Mouse (Mus musculus): ENCODE data around the gene Taco1. TPM values are rescaled to one million over a fixed set of nuclear protein-coding genes. Genes with fewer than 3 reads are reported as not detected.

Gene Taco1
- polyA plus RNA-seq, 1 experiment from 2014 or later: 9.2 TPM

GRCm38 (mm10) chr11:106044349-106044748, 21.5 kb upstream of the Taco1 start:
- Histone ChIP-seq H3K4me3 (no peak overlapping the region), H3K27me3 (no peaks in the 10 kb centered on the region), H3K36me3 (peaks cover 28% of the 10 kb centered on the region), H3K4me2 (replicated peaks) (no peak overlapping the region), H3K27ac (no peak overlapping the region), H3K9ac (no peak overlapping the region), H3K4me1 (peaks cover 3% of the 10 kb centered on the region; the same call in 1 of the 2 replicates), H3K9me3 (replicated peaks) (no peaks in the 10 kb centered on the region)
- no peak for ATAC-seq (ENCODE audit: low FRiP score)

DNA sequence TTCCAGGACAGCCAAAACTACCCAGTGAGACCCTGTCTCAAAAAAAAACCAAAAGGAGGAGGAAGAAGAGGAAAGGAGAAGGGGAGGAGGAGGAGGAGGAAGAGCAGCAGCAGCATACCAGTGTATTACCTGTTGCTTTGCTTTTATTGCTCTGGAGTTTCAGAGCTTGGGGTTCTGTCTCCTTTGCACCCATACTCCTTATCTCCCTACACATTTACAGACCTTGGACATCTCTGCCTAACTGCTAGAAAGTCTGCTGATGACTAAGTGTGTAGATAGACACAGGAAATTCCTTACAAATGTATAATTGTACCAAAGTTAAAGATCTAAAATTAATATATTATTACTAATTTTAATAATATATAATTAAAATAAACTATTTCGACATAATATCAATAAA, 20.6 kb upstream of the Taco1 start:
- WGBS: 93% methylated on average over 1 of the region's 1 CpGs

GRCm38 (mm10) chr11:106045780-106046179, 20.1 kb upstream of the Taco1 start:
- peaks cover 39% of the 10 kb centered on the region for H3K36me3 ChIP-seq
- no peak for ATAC-seq (ENCODE audit: low FRiP score)
- H3K27ac ChIP-seq: no peak overlapping the region
- no peak overlapping the region for H3K4me3 ChIP-seq
- no peaks in the 10 kb centered on the region for H3K27me3 ChIP-seq
- 99% methylated on average over 3 of the region's 3 CpGs for WGBS
- no peaks in the 10 kb centered on the region for H3K4me1 ChIP-seq
- H3K4me2 ChIP-seq (replicated peaks): no peak overlapping the region
- H3K9ac ChIP-seq: no peak overlapping the region
- H3K9me3 ChIP-seq (replicated peaks): no peaks in the 10 kb centered on the region

More for the DNA sequence above, 20.6 kb upstream of the Taco1 start:
- H3K4me3 ChIP-seq: no peak overlapping the region
- ATAC-seq (ENCODE audit: low FRiP score): no peak
- no peak overlapping the region for H3K9ac ChIP-seq
- no peaks in the 10 kb centered on the region for H3K27me3 ChIP-seq
- no peaks in the 10 kb centered on the region for H3K9me3 ChIP-seq (replicated peaks)
- H3K27ac ChIP-seq: no peak overlapping the region
- peaks cover 36% of the 10 kb centered on the region for H3K36me3 ChIP-seq
- no peak overlapping the region for H3K4me2 ChIP-seq (replicated peaks)
- no peaks in the 10 kb centered on the region for H3K4me1 ChIP-seq

DNA sequence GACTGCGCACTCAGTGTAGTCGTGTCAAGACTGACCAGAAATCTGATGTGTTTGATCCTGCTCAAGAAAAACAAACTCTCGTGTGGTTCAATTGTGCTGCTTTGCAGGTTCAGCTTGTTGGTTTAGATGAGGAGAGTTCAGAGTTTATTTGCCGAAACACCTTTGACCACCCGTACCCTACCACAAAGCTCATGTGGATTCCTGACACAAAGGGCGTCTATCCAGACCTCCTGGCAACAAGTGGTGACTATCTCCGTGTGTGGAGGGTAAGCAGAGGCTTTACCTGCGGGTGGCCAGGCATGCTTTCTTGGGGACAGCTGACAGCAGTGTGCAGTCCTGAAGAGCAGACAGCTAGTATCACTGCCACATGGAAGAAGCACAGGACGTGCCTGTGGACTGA, 19.3 kb upstream of the Taco1 start:
- no peak overlapping the region for H3K27ac ChIP-seq
- ATAC-seq (ENCODE audit: low FRiP score): no peak
- H3K4me3 ChIP-seq: no peak overlapping the region
- no peaks in the 10 kb centered on the region for H3K27me3 ChIP-seq
- peaks cover 47% of the 10 kb centered on the region for H3K36me3 ChIP-seq
- WGBS: 90% methylated on average over 9 of the region's 9 CpGs
- H3K4me2 ChIP-seq (replicated peaks): no peak overlapping the region
- no peaks in the 10 kb centered on the region for H3K9me3 ChIP-seq (replicated peaks)
- H3K4me1 ChIP-seq: no peaks in the 10 kb centered on the region
- H3K9ac ChIP-seq: no peak overlapping the region

GRCm38 (mm10) chr11:106053921-106054320, 11.9 kb upstream of the Taco1 start:
- Histone ChIP-seq H3K36me3 (peaks cover 94% of the 10 kb centered on the region), H3K27me3 (no peaks in the 10 kb centered on the region), H3K27ac (no peak overlapping the region), H3K9ac (no peak overlapping the region), H3K4me3 (no peak overlapping the region), H3K4me2 (replicated peaks) (no peak overlapping the region), H3K9me3 (replicated peaks) (no peaks in the 10 kb centered on the region), H3K4me1 (no peaks in the 10 kb centered on the region)
- no peak for ATAC-seq (ENCODE audit: low FRiP score)
- 97% methylated on average over 2 of the region's 2 CpGs for WGBS

- Histone ChIP-seq H3K27me3 (no peaks in the 10 kb centered on the region), H3K36me3 (peaks cover 93% of the 10 kb centered on the region), H3K4me3 (no peak overlapping the region), H3K27ac (no peak overlapping the region), H3K9ac (no peak overlapping the region), H3K4me1 (no peaks in the 10 kb centered on the region), H3K4me2 (replicated peaks) (no peak overlapping the region), H3K9me3 (replicated peaks) (no peaks in the 10 kb centered on the region)
- ATAC-seq (ENCODE audit: low FRiP score): no peak
- 98% methylated on average over 8 of the region's 8 CpGs for WGBS
Observed at GRCm38 (mm10) chr11:106054600-106054999, 11.3 kb upstream of the Taco1 start.

DNA sequence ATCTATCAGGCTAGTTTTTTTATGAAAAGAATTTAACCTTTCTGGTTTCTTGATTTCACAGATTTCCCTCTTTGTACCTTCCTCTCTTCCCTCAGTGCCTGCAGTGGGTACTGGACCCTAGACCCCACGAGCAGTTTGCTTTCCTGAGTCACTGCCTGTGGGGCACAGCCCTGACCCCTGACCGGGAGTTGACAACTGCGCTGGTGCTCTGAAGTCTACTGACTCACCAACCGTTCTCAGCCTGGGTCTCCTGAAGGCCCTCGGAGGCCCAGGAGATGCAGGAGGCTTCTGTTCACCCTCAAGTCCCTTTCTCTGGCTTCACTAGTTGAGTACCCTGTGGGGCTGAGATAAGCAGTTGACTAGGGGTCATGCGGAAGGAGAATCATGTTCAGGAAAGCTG, 10.5 kb upstream of the Taco1 start:
- H3K27me3 ChIP-seq: no peaks in the 10 kb centered on the region
- H3K36me3 ChIP-seq: peaks cover 94% of the 10 kb centered on the region
- H3K4me3 ChIP-seq: no peak overlapping the region
- WGBS: 89% methylated on average over 6 of the region's 6 CpGs
- H3K9ac ChIP-seq: no peak overlapping the region
- no peaks in the 10 kb centered on the region for H3K4me1 ChIP-seq
- ATAC-seq (ENCODE audit: low FRiP score): no peak
- no peak overlapping the region for H3K4me2 ChIP-seq (replicated peaks)
- no peaks in the 10 kb centered on the region for H3K9me3 ChIP-seq (replicated peaks)
- no peak overlapping the region for H3K27ac ChIP-seq

GRCm38 (mm10) chr11:106056819-106057491, 8.9 kb upstream of the Taco1 start:
- Histone ChIP-seq H3K9ac (no peak overlapping the region), H3K4me2 (replicated peaks) (no peak overlapping the region), H3K27ac (no peak overlapping the region), H3K27me3 (no peaks in the 10 kb centered on the region), H3K4me1 (no peaks in the 10 kb centered on the region), H3K4me3 (no peak overlapping the region), H3K36me3 (peaks cover 80% of the 10 kb centered on the region), H3K9me3 (replicated peaks) (no peaks in the 10 kb centered on the region)
- ATAC-seq (ENCODE audit: low FRiP score): no peak
- 93% methylated on average over 8 of the region's 8 CpGs for WGBS

DNA sequence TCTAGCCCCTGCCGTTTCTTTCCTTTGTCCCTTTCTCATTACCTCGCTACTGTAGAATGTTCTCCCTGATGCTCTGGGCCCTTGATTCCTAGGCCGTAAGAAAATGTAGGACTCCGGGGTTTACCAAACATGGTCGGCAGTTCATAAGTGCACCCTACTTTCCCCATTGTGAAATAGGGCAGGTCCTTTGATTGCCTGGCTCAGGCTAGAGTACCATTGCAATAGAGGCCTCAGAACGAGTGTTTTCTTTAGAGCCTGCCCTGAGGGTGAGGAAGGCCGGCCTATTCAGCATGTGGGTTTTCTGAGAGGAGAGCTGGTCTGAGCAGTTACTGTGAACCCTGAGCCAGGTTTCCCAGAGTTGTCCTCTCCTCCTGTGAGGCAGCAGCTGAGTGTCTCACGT, 7.8 kb upstream of the Taco1 start:
- 86% methylated on average over 8 of the region's 8 CpGs for WGBS
- Histone ChIP-seq H3K9ac (no peak overlapping the region), H3K4me1 (no peaks in the 10 kb centered on the region), H3K27me3 (no peaks in the 10 kb centered on the region), H3K4me3 (no peak overlapping the region), H3K36me3 (peaks cover 71% of the 10 kb centered on the region), H3K27ac (no peak overlapping the region), H3K4me2 (replicated peaks) (no peak overlapping the region), H3K9me3 (replicated peaks) (no peaks in the 10 kb centered on the region)
- ATAC-seq (ENCODE audit: low FRiP score): no peak

DNA sequence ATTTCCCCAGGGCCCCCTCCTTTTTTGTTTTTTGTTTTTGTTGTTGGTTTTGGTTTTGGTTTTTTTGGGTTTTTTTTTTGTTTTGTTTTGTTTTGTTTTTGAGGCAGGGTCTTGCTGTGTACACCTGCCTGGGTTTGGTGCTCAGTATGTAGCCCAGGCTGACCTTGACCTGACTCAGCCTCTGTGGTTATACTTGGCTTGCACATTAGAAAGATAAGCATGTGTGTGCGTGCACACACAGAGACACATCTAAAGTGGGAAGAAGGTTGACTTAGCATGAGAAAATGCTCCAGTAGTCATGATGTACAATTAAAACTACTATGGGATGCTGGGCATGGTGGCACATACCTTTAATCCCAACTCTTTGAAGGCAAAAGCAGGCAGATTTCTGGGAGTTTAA, 5.3 kb upstream of the Taco1 start:
- 93% methylated on average over 1 of the region's 1 CpGs for WGBS
- Histone ChIP-seq H3K27me3 (no peaks in the 10 kb centered on the region), H3K27ac (no peak overlapping the region), H3K9ac (no peak overlapping the region), H3K36me3 (peaks cover 45% of the 10 kb centered on the region), H3K4me3 (no peak overlapping the region), H3K4me2 (replicated peaks) (no peak overlapping the region), H3K4me1 (no peaks in the 10 kb centered on the region), H3K9me3 (replicated peaks) (no peaks in the 10 kb centered on the region)
- no peak for ATAC-seq (ENCODE audit: low FRiP score)

DNA sequence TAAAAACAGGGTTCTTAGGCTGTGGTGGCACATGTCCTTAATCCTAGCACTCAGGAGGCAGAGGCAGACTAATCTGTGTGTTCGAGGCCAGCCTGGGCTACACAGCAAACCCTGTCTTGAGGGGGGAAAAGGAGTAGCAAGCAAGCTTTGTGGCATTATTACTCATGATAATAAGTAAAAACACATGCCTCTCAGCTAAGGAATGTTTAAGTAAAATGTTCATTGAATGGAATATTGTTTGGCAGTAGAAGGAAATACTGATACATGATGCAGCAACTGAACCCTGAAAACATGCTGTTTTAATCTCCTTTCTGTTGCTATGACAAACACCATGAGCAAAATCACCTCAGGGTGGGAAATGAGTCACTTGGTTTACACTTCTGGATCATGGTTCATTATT, 4.5 kb upstream of the Taco1 start:
- no peaks in the 10 kb centered on the region for H3K9me3 ChIP-seq (replicated peaks)
- no peak for ATAC-seq (ENCODE audit: low FRiP score)
- WGBS: 86% methylated on average over 1 of the region's 1 CpGs
- H3K27ac ChIP-seq: no peak overlapping the region
- H3K9ac ChIP-seq: no peak overlapping the region
- no peak overlapping the region for H3K4me2 ChIP-seq (replicated peaks)
- no peaks in the 10 kb centered on the region for H3K27me3 ChIP-seq
- H3K36me3 ChIP-seq: peaks cover 38% of the 10 kb centered on the region
- no peaks in the 10 kb centered on the region for H3K4me1 ChIP-seq
- no peak overlapping the region for H3K4me3 ChIP-seq

GRCm38 (mm10) chr11:106063756-106064155, 2.1 kb upstream of the Taco1 start:
- WGBS: 86% methylated on average over 5 of the region's 5 CpGs
- ATAC-seq (ENCODE audit: low FRiP score): no peak
- H3K4me3 ChIP-seq: no peak overlapping the region

More at GRCm38 (mm10) chr11:106063756-106064155, 2.1 kb upstream of the Taco1 start:
- Histone ChIP-seq H3K27ac (no peak overlapping the region), H3K27me3 (no peaks in the 10 kb centered on the region), H3K9ac (no peak overlapping the region), H3K9me3 (replicated peaks) (no peaks in the 10 kb centered on the region), H3K4me2 (replicated peaks) (no peak overlapping the region), H3K36me3 (peaks cover 14% of the 10 kb centered on the region), H3K4me1 (peaks cover 8% of the 10 kb centered on the region)
